Mouse (Mus musculus) midbrain, embryonic 10.5 days (tissue): Measurements from ENCODE around the gene Camkv. TPM values are rescaled to one million over a fixed set of nuclear protein-coding genes. Genes with fewer than 3 reads are reported as not detected.
A peak's percentile ranks its signal among the peaks of the same experiment; 100 is the strongest.

Experiments
- DNase-seq: peaks from one replicate; pipeline ENCODE4 v3.0.0-alpha.2; 2017; ENCODE audit warnings: low spot score
- H3K27ac ChIP-seq: fragments of 300-500 bp; sonication (generic); replicated peaks from 2 replicates; pipeline ENCODE4 v1.5.1; 2016; ENCODE audit warnings: mild to moderate bottlenecking
- H3K27me3 ChIP-seq: fragments of 300-500 bp; sonication (generic); 2 replicates; pipeline ENCODE4 v1.6.1; 2016; ENCODE audit warnings: low read depth, mild to moderate bottlenecking; ENCODE audit not compliant: poor library complexity, severe bottlenecking
- H3K36me3 ChIP-seq: fragments of 300-500 bp; sonication (generic); 2 replicates; pipeline ENCODE4 v1.6.1; 2016; ENCODE audit warnings: mild to moderate bottlenecking, moderate library complexity
- H3K4me1 ChIP-seq: fragments of 300-500 bp; sonication (generic); 2 replicates; pipeline ENCODE4 v1.6.1; 2016
- H3K4me3 ChIP-seq: fragments of 300-500 bp; sonication (generic); 2 replicates; pipeline ENCODE4 v1.5.1; 2016; ENCODE audit warnings: mild to moderate bottlenecking, moderate library complexity
- H3K9me3 ChIP-seq: fragments of 300-500 bp; sonication (generic); replicated peaks from 2 replicates; pipeline ENCODE4 v1.6.1; 2016; ENCODE audit warnings: mild to moderate bottlenecking
- WGBS: fragments of 180-500 bp; shearing (Covaris S2); methylation state at CpG from one replicate; pipeline ENCODE4 v1.1.7; 2016; 5-methylcytosine and 5-hydroxymethylcytosine counted together
- polyA plus RNA-seq: library from polyadenylated mRNA; unstranded; fragments of >200 nt; fragmentation: Nextera tagmentation; extraction: Ambion mirVana; gene quantifications from 2 replicates; pipeline ENCODE4 v1.2.1, GENCODE M21; 2016

Camkv gene
- polyA plus RNA-seq, 1 experiment from 2014 or later, result 23.0 TPM

DNA sequence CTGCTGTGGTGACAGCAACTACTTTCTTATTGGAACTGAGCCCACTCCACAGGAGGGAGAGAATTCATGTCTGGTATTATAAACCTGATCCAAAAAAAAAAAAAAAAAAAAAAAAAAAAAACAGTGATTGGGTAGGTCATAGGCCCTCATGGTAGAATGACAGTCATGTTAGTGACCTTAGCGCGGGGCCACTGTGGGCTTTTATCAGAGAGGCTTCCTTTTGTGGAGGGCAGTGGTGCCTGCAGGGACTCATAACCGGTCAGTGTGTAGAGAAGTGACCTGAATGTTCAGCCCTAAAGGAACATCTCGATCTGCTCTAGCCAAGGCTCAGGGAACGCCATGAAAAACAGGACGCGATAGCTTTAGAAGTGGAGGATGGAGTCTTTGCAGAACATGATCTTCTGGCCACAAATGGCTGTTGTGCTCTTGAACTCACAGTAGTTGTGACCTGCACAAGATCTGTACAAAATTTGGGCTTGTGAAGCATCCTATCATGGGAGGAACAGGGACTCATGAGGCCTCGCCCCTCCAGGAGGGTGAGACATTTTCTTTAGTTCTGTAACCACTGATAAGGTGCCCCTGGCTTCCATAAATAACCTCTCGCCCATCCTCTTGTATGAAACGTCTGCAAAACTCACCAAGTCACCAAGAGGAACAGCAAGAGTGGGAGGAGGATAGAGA, 39.2 kb downstream of the Camkv start:
- H3K9me3 ChIP-seq, result no peaks in the 10 kb centered on the region
- no peak for DNase-seq
- no peaks in the 10 kb centered on the region for H3K27me3 ChIP-seq
- H3K4me3 ChIP-seq, result no peak overlapping the region
- peaks cover 34% of the 10 kb centered on the region for H3K36me3 ChIP-seq
- 81% methylated on average over 10 of the region's 10 CpGs for WGBS
- 0 out of 2 replicates have a peak, but pooled peaks cover 3% of the 10 kb centered on the region for H3K4me1 ChIP-seq
- H3K27ac ChIP-seq, result no peak overlapping the region

- Histone ChIP-seq H3K36me3 (peaks cover 23% of the 10 kb centered on the region), H3K27me3 (no peaks in the 10 kb centered on the region), H3K27ac (peak within 1 kb of the TSS; percentile 38; the same call in 1 of the 2 replicates), H3K4me1 (0 out of 2 replicates have a peak, but pooled peaks cover 4% of the 10 kb centered on the region), H3K4me3 (peak within 1 kb of the TSS; percentile 20; the same call in 1 of the 2 replicates), H3K9me3 (no peaks in the 10 kb centered on the region)
- 74% methylated on average over 12 of the region's 12 CpGs for WGBS
- DNase-seq, result no peak
These were observed 40.2 kb downstream of the Camkv start, which contains the start of gene Uba7 for GRCm38 (mm10) chr9:107975399-107976386. Gene Uba7, plus strand, starts transcription at chr9:107975505.

- 0 out of 2 replicates have a peak overlapping the region, but pooled peaks have one; percentile 9 for H3K27ac ChIP-seq
- DNase-seq, result no peak
- 91% methylated on average over 12 of the region's 12 CpGs for WGBS
These were observed 43.3 kb downstream of the Camkv start for GRCm38 (mm10) chr9:107978815-107979214.

DNA sequence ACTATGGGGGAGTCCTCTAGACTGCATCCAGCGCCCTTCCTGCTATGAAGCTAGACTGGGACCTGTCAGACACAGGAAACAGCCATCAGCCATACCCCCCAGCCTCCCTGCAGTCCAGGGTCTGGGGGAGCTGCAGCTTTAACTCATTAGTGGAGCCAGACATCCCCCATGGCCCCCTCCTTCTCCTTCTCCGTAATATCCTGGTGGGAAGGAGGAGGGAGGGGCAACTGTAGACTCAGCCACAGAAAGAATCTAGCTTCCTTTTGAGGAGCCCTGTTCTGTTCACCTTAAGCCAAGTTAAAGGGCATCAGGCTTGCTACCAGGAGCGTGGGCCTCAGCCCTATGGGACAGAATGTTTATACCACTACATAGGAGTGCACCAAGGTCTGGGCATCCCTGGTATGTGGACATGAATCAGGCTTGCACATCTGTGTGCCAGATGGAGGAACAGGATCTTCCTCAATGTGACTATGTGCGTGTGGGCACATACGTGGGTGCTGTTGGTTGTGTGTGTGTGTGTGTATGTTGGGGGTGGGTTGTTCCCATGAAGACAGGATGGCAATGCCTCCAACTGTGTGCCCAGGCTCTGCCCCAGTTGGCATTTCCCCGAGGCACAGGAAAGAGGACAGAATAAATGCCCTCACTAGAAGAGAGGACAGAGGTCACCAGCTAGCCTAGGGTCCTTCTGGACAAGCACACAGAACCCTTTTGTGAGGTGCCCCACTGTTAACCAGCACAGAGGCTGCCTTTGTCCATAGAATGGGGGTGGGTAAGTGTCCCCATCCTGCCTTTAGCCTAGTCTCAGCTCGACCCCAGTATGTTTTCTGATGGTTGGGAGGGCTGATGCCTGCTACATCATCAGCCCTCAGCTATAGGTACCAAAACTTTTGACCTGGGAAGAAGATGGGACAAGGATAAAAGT, 46.5 kb downstream of the Camkv start:
- H3K27ac ChIP-seq, result peak overlapping the region; percentile 75
- 56% methylated on average over 7 of the region's 7 CpGs for WGBS
- H3K4me3 ChIP-seq, result peak overlapping the region; percentile 32
- H3K27me3 ChIP-seq, result peaks cover 35% of the 10 kb centered on the region
- H3K36me3 ChIP-seq, result no peaks in the 10 kb centered on the region
- DNase-seq, result peak; percentile 31
- H3K9me3 ChIP-seq, result no peaks in the 10 kb centered on the region
- H3K4me1 ChIP-seq, result peaks cover 56% of the 10 kb centered on the region

More at GRCm38 (mm10) chr9:107978815-107979214, 43.3 kb downstream of the Camkv start:
- H3K27me3 ChIP-seq, result peaks cover 14% of the 10 kb centered on the region
- H3K4me3 ChIP-seq, result no peak overlapping the region
- H3K4me1 ChIP-seq, result peaks cover 33% of the 10 kb centered on the region
- no peaks in the 10 kb centered on the region for H3K9me3 ChIP-seq
- H3K36me3 ChIP-seq, result no peaks in the 10 kb centered on the region

DNA sequence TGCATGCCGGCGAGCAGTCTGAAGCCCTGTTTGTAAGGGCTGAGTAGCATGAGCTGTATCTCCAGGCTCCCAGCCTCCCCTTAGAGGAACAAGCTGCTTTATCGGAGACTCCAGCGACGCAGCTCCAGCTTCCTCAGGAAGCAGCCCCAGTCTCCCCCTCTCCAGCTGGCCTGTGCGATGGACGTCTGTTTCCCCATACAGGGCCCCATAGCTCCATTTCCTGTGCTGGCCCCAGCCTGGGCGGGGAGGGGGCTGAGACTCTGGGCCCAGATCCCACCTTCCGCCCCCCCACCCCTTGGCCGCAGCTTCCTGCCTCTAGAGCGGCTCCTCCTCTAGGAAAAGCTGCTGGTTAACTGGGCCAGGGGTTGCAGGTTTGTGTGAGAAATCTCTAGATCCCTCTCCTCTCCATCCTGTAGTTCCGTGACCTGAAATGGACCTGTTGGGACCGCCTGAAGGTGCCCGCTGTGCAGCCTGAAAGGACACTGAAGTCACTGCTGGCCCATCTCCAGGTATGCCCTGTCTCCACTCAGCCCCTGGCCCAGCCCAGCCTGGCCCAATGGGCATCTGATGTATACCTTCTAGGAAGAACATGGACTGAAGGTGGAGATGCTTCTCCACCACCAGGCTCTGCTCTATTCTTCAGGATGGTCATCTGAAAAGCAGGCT, 47.3 kb downstream of the Camkv start, which contains the start of gene Gm20661:
Gene Gm20661, plus strand, starts transcription at position 378 of the 666 bp plus-strand sequence.
- H3K9me3 ChIP-seq, result no peaks in the 10 kb centered on the region
- H3K27ac ChIP-seq, result peak within 1 kb of the TSS; percentile 75
- no peaks in the 10 kb centered on the region for H3K36me3 ChIP-seq
- WGBS, result 58% methylated on average over 14 of the region's 14 CpGs
- H3K27me3 ChIP-seq, result peaks cover 39% of the 10 kb centered on the region
- DNase-seq, result peak; percentile 55
- peak within 1 kb of the TSS; percentile 68 for H3K4me3 ChIP-seq
- H3K4me1 ChIP-seq, result peaks cover 56% of the 10 kb centered on the region

- peak; percentile 42 for DNase-seq
These were observed 48.0 kb downstream of the Camkv start for GRCm38 (mm10) chr9:107983421-107983890.

DNA sequence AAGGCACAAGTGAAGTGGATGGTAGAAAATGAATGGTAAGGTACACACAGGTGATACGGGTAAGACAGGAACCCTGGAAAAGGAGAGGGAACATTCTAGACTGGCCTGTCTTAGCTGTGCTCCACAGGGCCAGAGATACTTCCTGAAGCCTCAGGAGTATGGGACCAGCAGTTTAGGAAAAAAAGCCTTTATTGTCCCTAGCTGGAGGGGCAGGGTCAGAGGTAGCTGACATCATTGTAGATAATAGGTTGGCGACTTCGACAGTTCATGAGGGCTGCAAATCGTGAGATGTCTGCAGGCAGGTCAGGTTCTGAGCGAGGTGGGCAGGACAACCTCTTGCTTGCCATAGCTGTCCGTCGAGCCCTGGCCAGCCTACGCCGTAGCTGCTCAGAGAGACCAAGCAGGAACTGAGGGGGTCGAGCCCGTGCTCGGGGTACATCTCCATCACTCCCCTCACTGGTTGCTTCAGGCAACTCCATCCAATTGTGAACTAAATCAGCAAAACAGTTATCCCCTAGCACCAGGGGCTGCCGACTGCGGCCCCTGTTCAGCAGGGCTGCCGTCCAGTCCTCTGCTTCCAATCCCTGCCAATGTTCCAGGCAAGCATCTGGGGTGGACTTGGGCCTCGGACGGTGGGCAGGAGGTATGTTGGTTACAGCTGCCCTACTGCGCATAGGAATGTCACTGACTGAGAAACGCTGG, 48.7 kb downstream of the Camkv start:
- no peaks in the 10 kb centered on the region for H3K36me3 ChIP-seq
- H3K27ac ChIP-seq, result peak overlapping the region; percentile 75
- peaks cover 56% of the 10 kb centered on the region for H3K4me1 ChIP-seq
- DNase-seq, result no peak
- H3K27me3 ChIP-seq, result peaks cover 39% of the 10 kb centered on the region
- 73% methylated on average over 19 of the region's 19 CpGs for WGBS
- H3K4me3 ChIP-seq, result peak overlapping the region; percentile 68
- no peaks in the 10 kb centered on the region for H3K9me3 ChIP-seq

More at GRCm38 (mm10) chr9:107983421-107983890, 48.0 kb downstream of the Camkv start:
- Histone ChIP-seq H3K9me3 (no peaks in the 10 kb centered on the region), H3K36me3 (no peaks in the 10 kb centered on the region), H3K4me3 (peak overlapping the region; percentile 32), H3K27ac (peak overlapping the region; percentile 75), H3K27me3 (peaks cover 39% of the 10 kb centered on the region), H3K4me1 (peaks cover 56% of the 10 kb centered on the region)
- WGBS, result 44% methylated on average over 4 of the region's 4 CpGs

DNA sequence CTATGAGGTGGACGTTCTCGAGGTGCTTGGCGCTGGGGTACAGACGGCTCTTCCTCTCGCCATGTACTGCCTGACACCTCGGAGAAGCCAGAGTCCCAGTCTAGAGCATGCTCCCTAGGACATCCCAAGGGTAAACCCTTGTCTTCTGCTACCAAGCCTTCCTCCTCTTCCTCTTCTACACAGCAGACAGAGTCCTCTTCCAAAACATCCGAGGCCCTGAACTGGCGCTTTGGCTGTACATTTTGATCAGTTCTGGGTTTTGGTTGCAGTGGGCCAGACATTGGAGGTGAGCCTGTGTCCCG, 49.2 kb downstream of the Camkv start:
- Histone ChIP-seq H3K36me3 (no peaks in the 10 kb centered on the region), H3K27ac (peak overlapping the region; percentile 75), H3K9me3 (no peaks in the 10 kb centered on the region), H3K4me1 (peaks cover 56% of the 10 kb centered on the region), H3K4me3 (peak overlapping the region; percentile 68), H3K27me3 (peaks cover 39% of the 10 kb centered on the region)
- 55% methylated on average over 9 of the region's 9 CpGs for WGBS
- no peak for DNase-seq

GRCm38 (mm10) chr9:107985131-107986119, 50.0 kb downstream of the Camkv start, which contains the start of gene Inka1:
Gene Inka1, minus strand, starts transcription at chr9:107985879.
- H3K4me1 ChIP-seq, result peaks cover 56% of the 10 kb centered on the region
- H3K9me3 ChIP-seq, result no peaks in the 10 kb centered on the region
- no peaks in the 10 kb centered on the region for H3K36me3 ChIP-seq
- H3K27me3 ChIP-seq, result peaks cover 39% of the 10 kb centered on the region
- H3K27ac ChIP-seq, result peak within 1 kb of the TSS; percentile 75
- peak within 1 kb of the TSS; percentile 68 for H3K4me3 ChIP-seq
- WGBS, result under 1% methylated on average over 58 of the region's 58 CpGs
- DNase-seq, result peak; percentile 86

DNA sequence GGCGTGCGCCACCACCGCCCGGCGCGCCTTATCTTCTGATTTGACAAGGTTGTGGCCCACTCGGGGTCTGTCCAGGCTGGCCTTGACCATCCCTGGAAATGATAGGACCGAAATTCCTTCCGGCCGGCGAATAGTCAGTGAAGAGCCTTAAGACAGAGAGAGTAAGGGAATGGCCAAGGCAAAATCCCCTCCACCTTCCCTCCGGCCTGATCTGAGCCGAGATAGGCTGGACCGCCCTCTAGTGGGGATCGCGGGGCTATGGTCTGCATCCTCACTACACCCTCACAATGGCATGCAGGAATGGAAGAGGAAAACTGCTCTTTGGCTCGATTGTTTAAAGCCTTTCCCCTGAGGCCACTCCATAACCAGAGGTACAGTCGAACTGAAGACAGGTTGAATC, 50.9 kb downstream of the Camkv start:
- WGBS, result 6% methylated on average over 18 of the region's 18 CpGs
- Histone ChIP-seq H3K9me3 (no peaks in the 10 kb centered on the region), H3K27me3 (peaks cover 39% of the 10 kb centered on the region), H3K4me1 (peaks cover 50% of the 10 kb centered on the region), H3K4me3 (peak overlapping the region; percentile 68), H3K36me3 (no peaks in the 10 kb centered on the region), H3K27ac (no peak overlapping the region)
- DNase-seq, result peak; percentile 84
